Mouse (Mus musculus): ENCODE results near the gene Preb. TPM values are rescaled to one million over a fixed set of nuclear protein-coding genes. Genes with fewer than 3 reads are reported as not detected.

Gene Preb
- total and polyA plus RNA-seq, 3 experiments, result 87.3 to 145 (median 96.5) TPM

GRCm38 (mm10) chr5:30916841-30917240, 43.3 kb downstream of the Preb start:
- Histone ChIP-seq H3K4me2 (ENCODE audit: insufficient read depth, low read depth, poor library complexity, severe bottlenecking) (no peak overlapping the region), H3K9ac (ENCODE audit: insufficient read depth, low read depth) (no peak overlapping the region), H3K79me2 (replicated peaks; ENCODE audit: control insufficient read depth, extremely low read depth, insufficient read depth, poor library complexity, severe bottlenecking) (no peaks in the 10 kb centered on the region), H3K27me3 (replicated peaks) (peaks cover 47% of the 10 kb centered on the region), H3K36me3 (replicated peaks in 1 of 2; ENCODE audit: control insufficient read depth in 1 of 2, insufficient read depth in 1 of 2, low read length in 1 of 2) (no peaks in the 10 kb centered on the region), H3K27ac (ENCODE audit: insufficient read depth, low read depth) (no peak overlapping the region), H3K4me1 (ENCODE audit: control insufficient read depth in 1 of 2, insufficient read depth in 2 of 2) (peaks cover 12 to 30% of the 10 kb centered on the region in 2 experiments), H3K9me3 (replicated peaks; ENCODE audit: low read length) (no peaks in the 10 kb centered on the region), H3K4me3 (replicated peaks in 1 of 3; ENCODE audit: low read depth in 2 of 3, low read length in 2 of 3, poor library complexity in 1 of 3) (no peak overlapping the region)
- dilution Hi-C loops (cut with MboI; ENCODE audit: extremely low pct_ligation_motif_present, extremely low pct_unique_long_range_greater_than_20kb, low sequenced_read_pairs), result no loop called here
- in situ Hi-C loops (cut with MboI; ENCODE audit: low pct_ligation_motif_present, low pct_unique_long_range_greater_than_20kb, low sequenced_read_pairs), result no loop called here
- TF ChIP-seq MXI1 (IDR thresholded peaks at IDR 0.05; ENCODE audit: low read depth, low read length) (no peak), MEF2A (IDR thresholded peaks at IDR 0.05; ENCODE audit: borderline replicate concordance, low read depth, low read length) (no peak), MAZ (IDR thresholded peaks at IDR 0.05; ENCODE audit: low read depth, low read length) (no peak), RAD21 (IDR thresholded peaks at IDR 0.05; ENCODE audit: low read depth, low read length) (no peak), JUND (conservative IDR thresholded peaks at IDR 0.05; ENCODE audit: low read depth, low read length) (no peak), SIN3A (IDR thresholded peaks at IDR 0.05; ENCODE audit: low read length) (no peak), PAX5 (IDR thresholded peaks at IDR 0.05; ENCODE audit: low read length) (no peak), MYC (IDR thresholded peaks at IDR 0.05; ENCODE audit: low read depth, low read length) (no peak), BHLHE40 (IDR thresholded peaks at IDR 0.05; ENCODE audit: low read depth, low read length) (no peak)
- DNase-seq (ENCODE audit: extremely low read depth), result no peak

- H3K4me3 ChIP-seq (replicated peaks in 1 of 3; ENCODE audit: low read depth in 2 of 3, low read length in 2 of 3, poor library complexity in 1 of 3), result no peak overlapping the region
- 0 out of 2 replicates have a peak, but pooled peaks have one; percentile 38 for TF ChIP-seq ELF1 (IDR thresholded peaks at IDR 0.05; ENCODE audit: low read depth, low read length)
- TF ChIP-seq ZKSCAN1 (IDR thresholded peaks at IDR 0.05; ENCODE audit: borderline replicate concordance, low read depth, low read length), result no peak
- peak; percentile 94 for TF ChIP-seq HCFC1 (IDR thresholded peaks at IDR 0.05; ENCODE audit: low read depth, low read length)
- TF ChIP-seq CHD2 (IDR thresholded peaks at IDR 0.05; ENCODE audit: low read length), result peak; percentile 32; the same call in 1 of the 2 replicates
- TF ChIP-seq RAD21 (IDR thresholded peaks at IDR 0.05; ENCODE audit: low read depth, low read length), result peak; percentile 63
- TF ChIP-seq ETS1 (conservative IDR thresholded peaks at IDR 0.05; ENCODE audit: low read depth, low read length), result no peak
- TF ChIP-seq MAZ (IDR thresholded peaks at IDR 0.05; ENCODE audit: low read depth, low read length), result no peak
- TF ChIP-seq SMC3 (IDR thresholded peaks at IDR 0.05; ENCODE audit: low read depth, low read length), result peak; percentile 60
- TF ChIP-seq USF1 (IDR thresholded peaks at IDR 0.05; ENCODE audit: low read depth, low read length), result no peak
- peak; percentile 12; the same call in 1 of the 2 replicates for TF ChIP-seq TCF12 (IDR thresholded peaks at IDR 0.05; ENCODE audit: low read depth, low read length)
- TF ChIP-seq ZC3H11A (IDR thresholded peaks at IDR 0.05; ENCODE audit: low read depth, low read length), result no peak
- TF ChIP-seq EP300 (IDR thresholded peaks at IDR 0.05; ENCODE audit: low read length), result no peak
- TF ChIP-seq KAT2A (IDR thresholded peaks at IDR 0.05; ENCODE audit: insufficient replicate concordance, low read length), result peak; percentile 81; the same call in 1 of the 2 replicates
- peak; percentile 74 to 81 for TF ChIP-seq CTCF (conservative IDR thresholded peaks at IDR 0.05 in 1 of 2, IDR thresholded peaks at IDR 0.05 in 1 of 2; ENCODE audit: low read depth in 2 of 2, low read length in 2 of 2)
- no peak for TF ChIP-seq UBTF (IDR thresholded peaks at IDR 0.05; ENCODE audit: low read depth, low read length)
- dilution Hi-C loops (cut with MboI; ENCODE audit: extremely low pct_ligation_motif_present, extremely low pct_unique_long_range_greater_than_20kb, low sequenced_read_pairs), result no loop called here
These were observed 44.2 kb downstream of the Preb start for GRCm38 (mm10) chr5:30915974-30916433.

More at GRCm38 (mm10) chr5:30915974-30916433, 44.2 kb downstream of the Preb start:
- peak; percentile 78 for DNase-seq (ENCODE audit: extremely low read depth)
- Histone ChIP-seq H3K4me2 (ENCODE audit: insufficient read depth, low read depth, poor library complexity, severe bottlenecking) (no peak overlapping the region), H3K27ac (ENCODE audit: insufficient read depth, low read depth) (no peak overlapping the region), H3K4me1 (ENCODE audit: control insufficient read depth in 1 of 2, insufficient read depth in 2 of 2) (peaks cover 12 to 27% of the 10 kb centered on the region in 2 experiments), H3K9me3 (replicated peaks; ENCODE audit: low read length) (no peaks in the 10 kb centered on the region), H3K36me3 (replicated peaks in 1 of 2; ENCODE audit: control insufficient read depth in 1 of 2, insufficient read depth in 1 of 2, low read length in 1 of 2) (no peaks in the 10 kb centered on the region), H3K79me2 (replicated peaks; ENCODE audit: control insufficient read depth, extremely low read depth, insufficient read depth, poor library complexity, severe bottlenecking) (no peaks in the 10 kb centered on the region), H3K9ac (ENCODE audit: insufficient read depth, low read depth) (no peak overlapping the region), H3K27me3 (replicated peaks) (peaks cover 46% of the 10 kb centered on the region)
- in situ Hi-C loops (cut with MboI; ENCODE audit: low pct_ligation_motif_present, low pct_unique_long_range_greater_than_20kb, low sequenced_read_pairs), result no loop called here

Data from CH12.LX (cell line).